ENCODE assay signal across 8 mouse cellular contexts in the genomic region with DNA sequence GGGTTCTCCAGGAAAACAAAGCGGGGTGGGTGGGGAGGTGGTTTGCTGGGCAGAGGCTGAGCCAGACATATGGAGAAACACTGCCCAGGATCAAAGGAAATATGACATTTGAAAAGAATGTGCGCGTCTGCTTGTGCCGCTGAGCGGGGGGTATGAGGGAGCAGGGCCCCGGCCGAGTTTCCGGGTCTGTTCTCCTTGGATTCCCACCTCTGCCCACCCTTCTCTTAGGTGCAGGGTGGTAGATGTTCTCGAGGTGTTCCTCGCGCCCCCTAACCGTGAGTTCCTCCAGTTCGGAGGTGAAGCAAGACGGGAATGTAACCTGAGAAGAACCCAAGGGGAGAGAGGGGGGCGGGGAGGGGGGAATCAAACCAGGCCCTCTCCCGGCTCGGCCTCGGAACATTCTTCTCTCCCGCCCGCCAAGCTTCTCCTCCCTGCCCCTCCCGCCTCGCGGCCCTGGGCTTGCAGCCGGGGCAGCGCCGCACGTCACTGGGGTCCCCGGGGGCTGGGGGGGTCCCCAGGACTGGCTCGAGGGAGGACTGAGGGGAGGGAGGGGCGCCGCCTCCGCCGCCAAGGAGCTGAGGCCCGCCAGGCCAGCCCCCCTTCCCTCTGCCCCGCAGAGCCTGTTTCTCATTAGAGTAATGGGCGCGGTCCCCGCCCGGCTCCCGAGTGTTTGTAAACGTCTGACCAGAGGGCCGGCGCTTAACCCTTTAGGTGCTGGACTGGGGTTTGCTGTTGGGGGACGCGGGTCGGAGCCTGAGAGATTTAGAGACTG. TPM values are rescaled to one million over a fixed set of nuclear protein-coding genes. Genes with fewer than 3 reads are reported as not detected.
A peak's percentile ranks its signal among the peaks of the same experiment; 100 is the strongest.
DNase-seq lines count a peak whose midpoint lies in the region; ATAC-seq and TF ChIP-seq lines count a peak whose summit lies in the region.

Gene Nfatc4 (plus strand): TSS at position 154 of the 772 bp plus-strand sequence.

- no peaks in the 10 kb centered on the region for H3K36me3 ChIP-seq in forebrain, postnatal 0 days (ENCODE audit: insufficient read depth)
- H3K36me3 ChIP-seq in hindbrain, embryonic 11.5 days (ENCODE audit: control insufficient read depth, insufficient read depth, low read length) = no peaks in the 10 kb centered on the region
- no peaks in the 10 kb centered on the region for H3K36me3 ChIP-seq in limb, embryonic 11.5 days (ENCODE audit: control insufficient read depth, insufficient read depth, low read length)
- no peaks in the 10 kb centered on the region for H3K36me3 ChIP-seq in midbrain, embryonic 15.5 days (replicated peaks)

- peak; percentile 69 for ATAC-seq in forebrain, postnatal 0 days
- ATAC-seq in hindbrain, embryonic 11.5 days (ENCODE audit: low FRiP score) = peak; percentile 87
- ATAC-seq in limb, embryonic 11.5 days (ENCODE audit: insufficient number of reproducible peaks, low FRiP score, low TSS enrichment, low read depth) = peak; percentile 90
- peak; percentile 73 for ATAC-seq in midbrain, embryonic 15.5 days (replicated peaks)

- peak within 1 kb of the TSS; percentile 69 for H3K27ac ChIP-seq in forebrain, postnatal 0 days (ENCODE audit: low read depth, low read length)
- peak within 1 kb of the TSS; percentile 86 for H3K27ac ChIP-seq in hindbrain, embryonic 11.5 days (ENCODE audit: low read depth, low read length)
- peak within 1 kb of the TSS; percentile 100 for H3K27ac ChIP-seq in limb, embryonic 11.5 days (replicated peaks; ENCODE audit: low read depth, low read length)
- peak within 1 kb of the TSS; percentile 80 for H3K27ac ChIP-seq in midbrain, embryonic 15.5 days

- peak; percentile 48 to 63 for DNase-seq in frontal cortex, postnatal 10 days (ENCODE audit: low spot score in 2 of 2)
- no peak for DNase-seq in frontal cortex, adult 2 months (ENCODE audit: extremely low spot score in 1 of 2, low spot score in 1 of 2)
- DNase-seq in adrenal gland, postnatal 25 days = peak; percentile 72
- peak; percentile 70 for DNase-seq in forebrain, postnatal 0 days
- peak; percentile 95 for DNase-seq in hindbrain, embryonic 11.5 days (ENCODE audit: low spot score)
- peak; percentile 99 for DNase-seq in limb, embryonic 11.5 days (ENCODE audit: low spot score)
- peak; percentile 16 to 34 for DNase-seq in thymus, postnatal 36 days

- H3K9ac ChIP-seq in forebrain, postnatal 0 days = peak within 1 kb of the TSS; percentile 62
- peak within 1 kb of the TSS; percentile 73 for H3K9ac ChIP-seq in hindbrain, embryonic 11.5 days (ENCODE audit: low read depth, low read length)
- peak within 1 kb of the TSS; percentile 72 for H3K9ac ChIP-seq in limb, embryonic 11.5 days (ENCODE audit: low read length)
- peak within 1 kb of the TSS; percentile 73 for H3K9ac ChIP-seq in midbrain, embryonic 15.5 days

- TF ChIP-seq CTCF in forebrain, postnatal 0 days (IDR thresholded peaks at IDR 0.05; ENCODE audit: low read depth) = no peak

- no peaks in the 10 kb centered on the region for H3K9me3 ChIP-seq in forebrain, postnatal 0 days (ENCODE audit: low read length)
- no peaks in the 10 kb centered on the region for H3K9me3 ChIP-seq in hindbrain, embryonic 11.5 days (ENCODE audit: control insufficient read depth, low read length)
- no peaks in the 10 kb centered on the region for H3K9me3 ChIP-seq in limb, embryonic 11.5 days (ENCODE audit: control insufficient read depth, low read length)
- H3K9me3 ChIP-seq in midbrain, embryonic 15.5 days = no peaks in the 10 kb centered on the region

- H3K4me3 ChIP-seq in forebrain, postnatal 0 days (ENCODE audit: low read depth, low read length) = peak within 1 kb of the TSS; percentile 56
- H3K4me3 ChIP-seq in hindbrain, embryonic 11.5 days (ENCODE audit: low read depth, low read length) = peak within 1 kb of the TSS; percentile 44
- H3K4me3 ChIP-seq in limb, embryonic 11.5 days (ENCODE audit: low read depth, low read length) = peak within 1 kb of the TSS; percentile 96
- peak within 1 kb of the TSS; percentile 64 for H3K4me3 ChIP-seq in midbrain, embryonic 15.5 days

- 4% methylated on average over 44 of the region's 46 CpGs for WGBS in forebrain, postnatal 0 days
- 0% methylated on average over 39 of the region's 46 CpGs for WGBS in hindbrain, embryonic 11.5 days
- under 1% methylated on average over 40 of the region's 46 CpGs for WGBS in limb, embryonic 11.5 days
- WGBS in midbrain, embryonic 15.5 days = under 1% methylated on average over 42 of the region's 46 CpGs

- peak within 1 kb of the TSS; percentile 98 for H3K4me2 ChIP-seq in forebrain, postnatal 0 days (ENCODE audit: low read depth)
- peak within 1 kb of the TSS; percentile 80 for H3K4me2 ChIP-seq in hindbrain, embryonic 11.5 days (replicated peaks; ENCODE audit: low read depth, low read length)
- peak within 1 kb of the TSS; percentile 95 for H3K4me2 ChIP-seq in limb, embryonic 11.5 days (ENCODE audit: low read depth, severe bottlenecking)
- H3K4me2 ChIP-seq in midbrain, embryonic 15.5 days = peak within 1 kb of the TSS; percentile 95

- peaks cover 23% of the 10 kb centered on the region; the same call in 1 of the 2 replicates for H3K4me1 ChIP-seq in forebrain, postnatal 0 days (ENCODE audit: insufficient read depth)
- peaks cover 8% of the 10 kb centered on the region; the same call in 1 of the 2 replicates for H3K4me1 ChIP-seq in hindbrain, embryonic 11.5 days (replicated peaks; ENCODE audit: control insufficient read depth, insufficient read depth, low read length)
- H3K4me1 ChIP-seq in limb, embryonic 11.5 days (ENCODE audit: control insufficient read depth, insufficient read depth, low read length) = peaks cover 21% of the 10 kb centered on the region
- peaks cover 43% of the 10 kb centered on the region for H3K4me1 ChIP-seq in midbrain, embryonic 15.5 days

- H3K27me3 ChIP-seq in forebrain, postnatal 0 days (ENCODE audit: insufficient read depth, low read length) = no peaks in the 10 kb centered on the region
- peaks cover 9% of the 10 kb centered on the region for H3K27me3 ChIP-seq in hindbrain, embryonic 11.5 days (ENCODE audit: control insufficient read depth, insufficient read depth, low read length)
- H3K27me3 ChIP-seq in limb, embryonic 11.5 days (ENCODE audit: control insufficient read depth, insufficient read depth, low read length) = no peaks in the 10 kb centered on the region
- H3K27me3 ChIP-seq in midbrain, embryonic 15.5 days (replicated peaks) = peaks cover 4% of the 10 kb centered on the region

RNA-seq across cellular contexts. Expression of gene Nfatc4, which starts in this region (rescaled TPM):
- polyA plus RNA-seq in frontal cortex, adult 2 months (2012; rRNA removed) = 1.5 and 2.7 TPM in 2 replicates
- 19.9 and 30.5 TPM in 2 replicates for total RNA-seq in adrenal gland, postnatal 25 days (2021)
- total RNA-seq in forebrain, postnatal 0 days (2014; rRNA removed) = 6.0 and 11.9 TPM in 2 replicates
- polyA plus RNA-seq in forebrain, postnatal 0 days (2015; fragmentation: Nextera tagmentation; extraction: Ambion mirVana) = 3.2 and 3.9 TPM in 2 replicates
- 19.5 and 25.5 TPM in 2 replicates for polyA plus RNA-seq in hindbrain, embryonic 11.5 days (2014; fragmentation: Nextera tagmentation; extraction: Ambion mirVana)
- polyA plus RNA-seq in limb, embryonic 11.5 days (2014; fragmentation: Nextera tagmentation; extraction: Ambion mirVana) = 105 and 106 TPM in 2 replicates
- 8.4 and 10.8 TPM in 2 replicates for polyA plus RNA-seq in midbrain, embryonic 15.5 days (2015; fragmentation: Nextera tagmentation; extraction: Ambion mirVana)

Comparison
In these comparisons a context has a peak if more than half of its experiments do, and no peak if none do; other contexts are left out.
1. DNase-seq: peak in frontal cortex, postnatal 10 days (2 of 2), adrenal gland, postnatal 25 days (single experiment), forebrain, postnatal 0 days (single experiment), hindbrain, embryonic 11.5 days (single experiment), limb, embryonic 11.5 days (single experiment) and thymus, postnatal 36 days (2 of 2); none in frontal cortex, adult 2 months (0 of 2).
2. H3K4me3 ChIP-seq: peak in every context shown above with its lines; median percentile 96 in limb, embryonic 11.5 days; 64 in midbrain, embryonic 15.5 days; 56 in forebrain, postnatal 0 days; 44 in hindbrain, embryonic 11.5 days.
3. Peak in every context shown above with its lines, with median percentiles within 50 percentile points of each other: ATAC-seq, H3K27ac ChIP-seq, H3K4me2 ChIP-seq and H3K9ac ChIP-seq.